Comparison of ENCODE assay signal across 1 mouse cellular context in the genomic region with DNA sequence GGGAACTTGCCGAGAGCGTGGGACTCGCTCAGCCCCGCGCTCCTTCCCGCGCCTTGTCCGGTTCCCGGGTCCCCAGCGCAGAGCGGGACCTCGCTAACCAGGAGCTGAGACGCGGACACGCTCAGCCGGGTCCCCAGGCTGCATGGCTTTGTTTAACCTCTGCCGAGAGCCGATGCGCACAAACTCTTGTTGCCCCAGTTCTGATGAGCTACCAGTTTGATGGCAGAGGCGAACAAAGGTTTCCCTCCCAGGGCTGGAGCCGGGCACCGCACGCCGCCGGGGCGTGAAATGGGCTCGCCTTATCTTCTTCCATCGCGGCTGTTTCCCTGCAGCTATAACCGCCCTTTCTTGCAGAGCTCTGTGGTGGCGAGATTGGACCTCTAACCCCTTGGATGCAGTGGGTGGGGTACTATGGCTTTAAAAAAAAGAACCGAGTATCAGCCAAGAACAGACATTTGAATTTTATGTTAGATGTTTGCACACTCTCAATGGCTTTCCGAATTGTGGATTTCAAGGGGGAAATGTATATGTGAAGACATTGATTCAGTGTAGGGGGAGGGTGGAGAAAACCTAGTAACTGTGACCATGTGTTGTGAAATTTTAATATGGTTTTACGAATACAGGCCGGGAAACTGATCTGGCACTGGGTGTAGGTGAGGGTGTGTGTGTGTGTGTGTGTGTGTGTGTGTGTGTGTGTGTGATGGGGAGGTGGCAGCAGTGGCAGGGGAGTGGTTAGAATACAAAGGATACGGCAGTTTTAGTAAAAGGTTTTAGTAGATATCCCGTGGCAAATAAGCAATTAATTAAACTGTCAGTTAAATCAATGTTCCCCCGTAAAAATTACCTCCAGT.
A peak's percentile ranks its signal among the peaks of the same experiment; 100 is the strongest.
TF ChIP-seq lines count a peak whose summit lies in the region.

No protein-coding gene starts in this region.

TF ChIP-seq in MEL, 35 proteins besides CTCF, POLR2A, EP300 and RAD21 (continued from another document):
- TF ChIP-seq GABPA (IDR thresholded peaks at IDR 0.05; ENCODE audit: low read depth, low read length) (no peak), UBTF (IDR thresholded peaks at IDR 0.05; ENCODE audit: borderline replicate concordance, insufficient read depth, low read depth, low read length) (0 out of 2 replicates have a peak, but pooled peaks have one; percentile 27), MAFK (IDR thresholded peaks at IDR 0.05; ENCODE audit: borderline replicate concordance, low read depth, low read length) (no peak), MYC (IDR thresholded peaks at IDR 0.05; ENCODE audit: low read depth, low read length) (peak; percentile 82), KAT2A (conservative IDR thresholded peaks at IDR 0.05; ENCODE audit: low read depth, low read length) (no peak), TBP (IDR thresholded peaks at IDR 0.05; ENCODE audit: low read depth, low read length) (peak; percentile 65), TAL1 (IDR thresholded peaks at IDR 0.05; ENCODE audit: low read length) (peak; percentile 74), POLR2AphosphoS5 (IDR thresholded peaks at IDR 0.05; ENCODE audit: borderline replicate concordance, low read depth, low read length) (no peak), RCOR1 (IDR thresholded peaks at IDR 0.05; ENCODE audit: low read depth, low read length) (peak; percentile 67), ZKSCAN1 (IDR thresholded peaks at IDR 0.05; ENCODE audit: low read depth, low read length) (no peak), NRF1 (IDR thresholded peaks at IDR 0.05; ENCODE audit: insufficient read depth, low read depth, low read length, poor library complexity, severe bottlenecking) (no peak), MXI1 (IDR thresholded peaks at IDR 0.05; ENCODE audit: low read depth, low read length) (peak; percentile 77), ETS1 (IDR thresholded peaks at IDR 0.05; ENCODE audit: low read depth, low read length) (peak; percentile 69), USF2 (IDR thresholded peaks at IDR 0.05; ENCODE audit: borderline replicate concordance in 1 of 2, insufficient read depth in 1 of 2, low read depth in 1 of 2, low read length in 2 of 2) (no peak), SMC3 (IDR thresholded peaks at IDR 0.05; ENCODE audit: low read depth, low read length) (no peak), HCFC1 (IDR thresholded peaks at IDR 0.05; ENCODE audit: low read depth, low read length) (peak; percentile 37; the same call in 1 of the 2 replicates), CHD1 (IDR thresholded peaks at IDR 0.05; ENCODE audit: low read depth, low read length) (no peak; the same call in 1 of the 2 replicates), ELF1 (IDR thresholded peaks at IDR 0.05; ENCODE audit: low read depth, low read length) (no peak), ZMIZ1 (IDR thresholded peaks at IDR 0.05; ENCODE audit: low read depth, low read length) (no peak), USF1 (IDR thresholded peaks at IDR 0.05; ENCODE audit: low read depth, low read length) (no peak), SIN3A (IDR thresholded peaks at IDR 0.05; ENCODE audit: low read length) (peak; percentile 82), MAZ (IDR thresholded peaks at IDR 0.05; ENCODE audit: low read depth, low read length) (0 out of 2 replicates have a peak, but pooled peaks have one; percentile 57), POLR2AphosphoS2 (IDR thresholded peaks at IDR 0.05; ENCODE audit: low read length) (no peak), MAX (IDR thresholded peaks at IDR 0.05; ENCODE audit: low read length) (peak; percentile 54), JUND (IDR thresholded peaks at IDR 0.05; ENCODE audit: low read depth, low read length) (no peak), TCF12 (IDR thresholded peaks at IDR 0.05; ENCODE audit: low read depth, low read length) (peak; percentile 87)
TF ChIP-seq in MEL: peak in this region for 16.
